Mouse (Mus musculus) kidney, embryonic 16.5 days (tissue): ENCODE results near the gene Mbnl2. TPM values are rescaled to one million over a fixed set of nuclear protein-coding genes. Genes with fewer than 3 reads are reported as not detected.

Source experiments
- ATAC-seq: fragments of 200-750 bp; cut with Nextera tagmentation; 2 replicates; pipeline ENCODE4 v1.8.0; 2017; ENCODE audit warnings: moderate TSS enrichment; ENCODE audit not compliant: low FRiP score, low TSS enrichment
- H3K27ac ChIP-seq: fragments of 300-500 bp; sonication (generic); 2 replicates; pipeline ENCODE4 v1.5.1; 2014; ENCODE audit warnings: low read length
- H3K27me3 ChIP-seq: fragments of 300-500 bp; sonication (generic); 2 replicates; pipeline ENCODE4 v1.6.1; 2014; ENCODE audit warnings: low read length, control low read depth, mixed read lengths; ENCODE audit not compliant: insufficient read depth
- H3K36me3 ChIP-seq: fragments of 300-500 bp; sonication (generic); 2 replicates; pipeline ENCODE4 v1.6.1; 2014; ENCODE audit warnings: low read length, control low read depth, mixed read lengths; ENCODE audit not compliant: insufficient read depth
- H3K4me1 ChIP-seq: fragments of 300-500 bp; sonication (generic); 2 replicates; pipeline ENCODE4 v1.6.1; 2014; ENCODE audit warnings: low read length, control low read depth, mixed read lengths; ENCODE audit not compliant: insufficient read depth
- H3K4me2 ChIP-seq: fragments of 300-500 bp; sonication (generic); replicated peaks from 2 replicates; pipeline ENCODE4 v1.6.1; 2014; ENCODE audit warnings: low read depth, low read length
- H3K4me3 ChIP-seq: fragments of 300-500 bp; sonication (generic); 2 replicates; pipeline ENCODE4 v1.5.1; 2014; ENCODE audit warnings: mild to moderate bottlenecking, low read length
- H3K9ac ChIP-seq: fragments of 300-500 bp; sonication (generic); replicated peaks from 2 replicates; pipeline ENCODE4 v1.6.1; 2014; ENCODE audit warnings: low read length
- H3K9me3 ChIP-seq: fragments of 300-500 bp; sonication (generic); 2 replicates; pipeline ENCODE4 v1.6.1; 2016; ENCODE audit warnings: low read length, control low read depth
- WGBS: fragments of 180-500 bp; shearing (Covaris S2); extraction: QIAGEN DNeasy Blood & Tissue Kit; methylation state at CpG from one replicate; pipeline ENCODE4 v1.1.7; 2014; 5-methylcytosine and 5-hydroxymethylcytosine counted together
- polyA plus RNA-seq: library from polyadenylated mRNA; unstranded; fragments of >200 nt; fragmentation: Nextera tagmentation; extraction: Ambion mirVana; gene quantifications from 2 replicates; pipeline ENCODE4 v1.2.1, GENCODE M21; 2015

Mbnl2 gene
- polyA plus RNA-seq, 1 experiment from 2014 or later = 103 TPM

- Histone ChIP-seq H3K9ac (no peak overlapping the region), H3K27me3 (no peaks in the 10 kb centered on the region), H3K4me2 (no peak overlapping the region), H3K27ac (no peak overlapping the region), H3K4me3 (no peak overlapping the region), H3K4me1 (peaks cover 8% of the 10 kb centered on the region), H3K9me3 (peaks cover 11% of the 10 kb centered on the region), H3K36me3 (peaks cover 16% of the 10 kb centered on the region)
- peak; percentile 59; the same call in 1 of the 2 replicates for ATAC-seq
- WGBS = 58% methylated on average over 11 of the region's 11 CpGs
These were observed 72.2 kb downstream of the Mbnl2 start for GRCm38 (mm10) chr14:120347410-120348315.

- no peak overlapping the region for H3K4me3 ChIP-seq
- H3K36me3 ChIP-seq = peaks cover 16% of the 10 kb centered on the region
- H3K27me3 ChIP-seq = no peaks in the 10 kb centered on the region
- WGBS = 89% methylated on average over 4 of the region's 4 CpGs
- no peak overlapping the region for H3K27ac ChIP-seq
- peaks cover 24% of the 10 kb centered on the region for H3K4me1 ChIP-seq
- no peak overlapping the region for H3K4me2 ChIP-seq
- ATAC-seq = no peak
- H3K9ac ChIP-seq = no peak overlapping the region
- peaks cover 11% of the 10 kb centered on the region for H3K9me3 ChIP-seq
These were observed 73.9 kb downstream of the Mbnl2 start for GRCm38 (mm10) chr14:120349332-120349731.

- peak overlapping the region; percentile 34; the same call in 1 of the 2 replicates for H3K4me2 ChIP-seq
These were observed 76.8 kb downstream of the Mbnl2 start for GRCm38 (mm10) chr14:120352136-120352843.

GRCm38 (mm10) chr14:120353211-120353610, 77.7 kb downstream of the Mbnl2 start:
- Histone ChIP-seq H3K4me2 (no peak overlapping the region), H3K4me3 (no peak overlapping the region), H3K27ac (peak overlapping the region; percentile 56), H3K36me3 (0 out of 2 replicates have a peak, but pooled peaks cover 4% of the 10 kb centered on the region), H3K27me3 (no peaks in the 10 kb centered on the region), H3K4me1 (peaks cover 43% of the 10 kb centered on the region), H3K9me3 (peaks cover 1% of the 10 kb centered on the region; the same call in 1 of the 2 replicates), H3K9ac (no peak overlapping the region)
- ATAC-seq = no peak
- whole genome bisulfite sequencing = 63% methylated on average over 11 of the region's 11 CpGs

More at GRCm38 (mm10) chr14:120352136-120352843, 76.8 kb downstream of the Mbnl2 start:
- H3K36me3 ChIP-seq = peaks cover 3% of the 10 kb centered on the region; the same call in 1 of the 2 replicates
- ATAC-seq = no peak
- 51% methylated on average over 14 of the region's 14 CpGs for WGBS
- H3K4me1 ChIP-seq = peaks cover 43% of the 10 kb centered on the region
- peak overlapping the region; percentile 80 for H3K27ac ChIP-seq
- no peaks in the 10 kb centered on the region; the same call in 1 of the 2 replicates for H3K9me3 ChIP-seq
- no peak overlapping the region for H3K9ac ChIP-seq
- no peaks in the 10 kb centered on the region for H3K27me3 ChIP-seq
- no peak overlapping the region for H3K4me3 ChIP-seq

GRCm38 (mm10) chr14:120354595-120354994, 79.1 kb downstream of the Mbnl2 start:
- peaks cover 43% of the 10 kb centered on the region for H3K4me1 ChIP-seq
- 0 out of 2 replicates have a peak, but pooled peaks cover 4% of the 10 kb centered on the region for H3K36me3 ChIP-seq
- H3K4me3 ChIP-seq = no peak overlapping the region
- 66% methylated on average over 6 of the region's 6 CpGs for WGBS
- no peak for ATAC-seq
- no peak overlapping the region for H3K4me2 ChIP-seq
- H3K27ac ChIP-seq = peak overlapping the region; percentile 74; the same call in 1 of the 2 replicates
- no peaks in the 10 kb centered on the region for H3K27me3 ChIP-seq
- peaks cover 3% of the 10 kb centered on the region; the same call in 1 of the 2 replicates for H3K9me3 ChIP-seq
- H3K9ac ChIP-seq = no peak overlapping the region

- H3K9ac ChIP-seq = peak overlapping the region; percentile 36; the same call in 1 of the 2 replicates
- peak overlapping the region; percentile 26 for H3K4me2 ChIP-seq
- no peaks in the 10 kb centered on the region for H3K27me3 ChIP-seq
- 0 out of 2 replicates have a peak, but pooled peaks cover 4% of the 10 kb centered on the region for H3K36me3 ChIP-seq
- no peak overlapping the region for H3K4me3 ChIP-seq
- WGBS = 14% methylated on average over 14 of the region's 14 CpGs
- ATAC-seq = peak; percentile 89
- H3K9me3 ChIP-seq = peaks cover 3% of the 10 kb centered on the region; the same call in 1 of the 2 replicates
- peaks cover 43% of the 10 kb centered on the region for H3K4me1 ChIP-seq
- H3K27ac ChIP-seq = peak overlapping the region; percentile 90
These were observed 79.7 kb downstream of the Mbnl2 start for GRCm38 (mm10) chr14:120355040-120355741.

- WGBS = 67% methylated on average over 10 of the region's 10 CpGs
- Histone ChIP-seq H3K36me3 (0 out of 2 replicates have a peak, but pooled peaks cover 4% of the 10 kb centered on the region), H3K27me3 (no peaks in the 10 kb centered on the region), H3K4me1 (peaks cover 49% of the 10 kb centered on the region), H3K9ac (no peak overlapping the region), H3K27ac (peak overlapping the region; percentile 90), H3K4me2 (no peak overlapping the region), H3K9me3 (peaks cover 3% of the 10 kb centered on the region; the same call in 1 of the 2 replicates), H3K4me3 (no peak overlapping the region)
- ATAC-seq = peak; percentile 40; the same call in 1 of the 2 replicates
These were observed 80.4 kb downstream of the Mbnl2 start for GRCm38 (mm10) chr14:120355742-120356440.

- peaks cover 45% of the 10 kb centered on the region for H3K4me1 ChIP-seq
- H3K9ac ChIP-seq = no peak overlapping the region
- H3K4me3 ChIP-seq = no peak overlapping the region
- 97% methylated on average over 18 of the region's 19 CpGs for WGBS
- H3K27ac ChIP-seq = no peak overlapping the region
- no peak overlapping the region for H3K4me2 ChIP-seq
- peaks cover 3% of the 10 kb centered on the region; the same call in 1 of the 2 replicates for H3K9me3 ChIP-seq
- no peak for ATAC-seq
- H3K27me3 ChIP-seq = no peaks in the 10 kb centered on the region
- 0 out of 2 replicates have a peak, but pooled peaks cover 4% of the 10 kb centered on the region for H3K36me3 ChIP-seq
These were observed 82.0 kb downstream of the Mbnl2 start for GRCm38 (mm10) chr14:120357321-120358070.
